ENCODE assay signal across 8 mouse cellular contexts in the genomic region with DNA sequence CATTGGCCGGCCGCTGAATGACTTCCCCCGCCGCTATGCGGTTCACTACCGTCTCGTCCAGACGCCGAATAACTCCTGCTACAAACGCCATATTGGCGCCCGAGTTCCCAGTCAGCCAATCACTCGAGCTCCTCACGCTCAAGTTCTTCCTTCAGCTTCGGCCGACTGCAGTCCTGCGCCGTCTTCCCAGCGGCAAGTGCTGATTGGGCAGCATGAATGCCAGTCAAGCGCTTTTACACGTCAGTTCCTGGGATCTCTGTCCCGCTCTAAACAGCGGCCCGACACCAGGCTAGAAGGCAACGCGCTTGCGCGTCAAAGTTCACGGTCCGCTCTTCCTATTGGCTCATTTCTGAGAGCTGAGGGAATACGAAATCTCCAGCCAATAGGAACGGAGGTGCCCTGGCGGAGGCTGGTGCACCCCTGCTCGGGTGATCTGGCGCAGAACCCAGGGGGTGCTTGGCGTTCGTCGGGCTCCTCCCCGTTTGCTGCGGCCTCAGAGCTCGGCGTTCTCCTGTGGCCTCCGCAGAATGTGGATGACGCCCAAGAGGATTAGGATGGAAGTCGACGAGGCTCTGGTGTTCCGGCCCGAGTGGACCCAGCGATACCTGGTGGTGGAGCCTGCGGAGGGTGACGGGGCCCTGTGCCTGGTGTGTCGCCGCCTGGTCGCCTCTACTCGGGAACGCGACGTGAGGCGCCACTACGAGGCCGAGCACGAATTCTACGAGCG. TPM values are rescaled to one million over a fixed set of nuclear protein-coding genes. Genes with fewer than 3 reads are reported as not detected.
DNase-seq lines count a peak whose midpoint lies in the region; ATAC-seq lines count a peak whose summit lies in the region.

A gene (minus strand): TSS at position 358 of the 727 bp plus-strand sequence.
A gene (plus strand): TSS at position 496 of the 727 bp plus-strand sequence.

- H3K9me3 ChIP-seq in heart, embryonic 13.5 days, result no peaks in the 10 kb centered on the region
- H3K9me3 ChIP-seq in liver, embryonic 12.5 days (replicated peaks), result no peaks in the 10 kb centered on the region
- no peaks in the 10 kb centered on the region for H3K9me3 ChIP-seq in stomach, embryonic 15.5 days

- WGBS in heart, embryonic 13.5 days, result under 1% methylated on average over 64 of the region's 64 CpGs
- WGBS in liver, embryonic 12.5 days (ENCODE audit: insufficient replicate concordance), result under 1% methylated on average over 64 of the region's 64 CpGs
- under 1% methylated on average over 64 of the region's 64 CpGs for WGBS in stomach, embryonic 15.5 days

- H3K27me3 ChIP-seq in heart, embryonic 13.5 days (replicated peaks), result no peaks in the 10 kb centered on the region
- H3K27me3 ChIP-seq in liver, embryonic 12.5 days (replicated peaks), result no peaks in the 10 kb centered on the region
- no peaks in the 10 kb centered on the region for H3K27me3 ChIP-seq in stomach, embryonic 15.5 days (replicated peaks)

- peaks cover 10% of the 10 kb centered on the region; the same call in 1 of the 2 replicates for H3K4me1 ChIP-seq in brown adipose tissue, adult 24 weeks (ENCODE audit: control insufficient read depth, insufficient read depth, insufficient read length, low read length)
- H3K4me1 ChIP-seq in heart, embryonic 13.5 days, result peaks cover 48% of the 10 kb centered on the region
- H3K4me1 ChIP-seq in liver, embryonic 12.5 days, result peaks cover 58% of the 10 kb centered on the region
- peaks cover 25% of the 10 kb centered on the region for H3K4me1 ChIP-seq in stomach, embryonic 15.5 days

- peak within 1 kb of the TSS; percentile 95 for H3K9ac ChIP-seq in heart, embryonic 13.5 days
- peak within 1 kb of the TSS; percentile 97 for H3K9ac ChIP-seq in liver, embryonic 12.5 days
- H3K9ac ChIP-seq in stomach, embryonic 15.5 days, result peak within 1 kb of the TSS; percentile 87

- peak within 1 kb of the TSS; percentile 89 for H3K4me2 ChIP-seq in heart, embryonic 13.5 days
- peak within 1 kb of the TSS; percentile 89 for H3K4me2 ChIP-seq in liver, embryonic 12.5 days
- H3K4me2 ChIP-seq in stomach, embryonic 15.5 days, result peak within 1 kb of the TSS; percentile 64

- DNase-seq in CD4-positive, CD25-positive, alpha-beta regulatory T cell, adult 2 months (ENCODE audit: low read depth, low spot score), result peak; percentile 100
- DNase-seq in fat pad, adult 2 months (ENCODE audit: extremely low read depth, low read depth, low spot score), result peak; percentile 100
- peak; percentile 100 for DNase-seq in kidney, postnatal 10 days
- DNase-seq in natural killer cell, adult 2 months (ENCODE audit: low spot score in 2 of 2), result peak; percentile 98 to 99

- H3K27ac ChIP-seq in brown adipose tissue, adult 24 weeks (replicated peaks; ENCODE audit: low read depth, low read length), result peak within 1 kb of the TSS; percentile 79
- H3K27ac ChIP-seq in heart, embryonic 13.5 days (replicated peaks), result peak within 1 kb of the TSS; percentile 94
- peak within 1 kb of the TSS; percentile 99 for H3K27ac ChIP-seq in liver, embryonic 12.5 days
- H3K27ac ChIP-seq in stomach, embryonic 15.5 days, result peak within 1 kb of the TSS; percentile 96

- peak within 1 kb of the TSS; percentile 80 for H3K4me3 ChIP-seq in brown adipose tissue, adult 24 weeks (ENCODE audit: insufficient read depth, low read depth, low read length)
- peak within 1 kb of the TSS; percentile 82 for H3K4me3 ChIP-seq in heart, embryonic 13.5 days
- H3K4me3 ChIP-seq in liver, embryonic 12.5 days, result peak within 1 kb of the TSS; percentile 92
- peak within 1 kb of the TSS; percentile 76 for H3K4me3 ChIP-seq in stomach, embryonic 15.5 days (replicated peaks)

- peak; percentile 99 for ATAC-seq in heart, embryonic 13.5 days (ENCODE audit: extremely low read depth, insufficient number of reproducible peaks, low FRiP score, low TSS enrichment)
- peak; percentile 97 for ATAC-seq in liver, embryonic 12.5 days
- peak; percentile 99 for ATAC-seq in stomach, embryonic 15.5 days (ENCODE audit: insufficient read depth, low FRiP score, low read depth)

- peaks cover 42% of the 10 kb centered on the region for H3K36me3 ChIP-seq in heart, embryonic 13.5 days
- peaks cover 37% of the 10 kb centered on the region for H3K36me3 ChIP-seq in liver, embryonic 12.5 days
- no peaks in the 10 kb centered on the region for H3K36me3 ChIP-seq in stomach, embryonic 15.5 days

RNA-seq across cellular contexts. Expression of the first gene that starts in this region (rescaled TPM):
- 10.0 and 10.5 TPM in 2 replicates for polyA plus RNA-seq in brown adipose tissue, adult 24 weeks (2012; ENCODE audit: insufficient read depth, insufficient read length, missing spikeins)
- polyA plus RNA-seq in heart, embryonic 13.5 days (2015; fragmentation: Nextera tagmentation; extraction: Ambion mirVana), result 33.3 and 35.2 TPM in 2 replicates
- polyA plus RNA-seq in liver, embryonic 12.5 days (2016; fragmentation: Nextera tagmentation; extraction: Ambion mirVana), result 33.6 and 35.8 TPM in 2 replicates
- 36.8 and 41.7 TPM in 2 replicates for polyA plus RNA-seq in stomach, embryonic 15.5 days (2015; fragmentation: Nextera tagmentation; extraction: Ambion mirVana)

RNA-seq across cellular contexts. Expression of the second gene that starts in this region (rescaled TPM):
- polyA plus RNA-seq in brown adipose tissue, adult 24 weeks (2012; ENCODE audit: insufficient read depth, insufficient read length, missing spikeins), result 9.2 and 10.7 TPM in 2 replicates
- 17.3 and 17.6 TPM in 2 replicates for polyA plus RNA-seq in heart, embryonic 13.5 days (2015; fragmentation: Nextera tagmentation; extraction: Ambion mirVana)
- polyA plus RNA-seq in liver, embryonic 12.5 days (2016; fragmentation: Nextera tagmentation; extraction: Ambion mirVana), result 11.2 and 11.7 TPM in 2 replicates
- 23.5 and 25.8 TPM in 2 replicates for polyA plus RNA-seq in stomach, embryonic 15.5 days (2015; fragmentation: Nextera tagmentation; extraction: Ambion mirVana)

Comparison
In these comparisons a context has a peak if more than half of its experiments do, and no peak if none do; other contexts are left out.
1. Peak in every context shown above with its lines: DNase-seq, ATAC-seq, H3K4me3 ChIP-seq and H3K27ac ChIP-seq.